Mouse (Mus musculus) embryonic fibroblast, embryonic 13.5 days (primary cell): ENCODE results near the gene Ttc28. TPM values are rescaled to one million over a fixed set of nuclear protein-coding genes. Genes with fewer than 3 reads are reported as not detected.

Experiments used
- H3K27ac ChIP-seq: 2 replicates; pipeline ENCODE4 v1.5.1; 2012; ENCODE audit warnings: low read length, control low read depth, inconsistent platforms; ENCODE audit not compliant: insufficient read depth
- H3K4me1 ChIP-seq: 2 replicates; pipeline ENCODE4 v1.6.1; 2011; ENCODE audit warnings: low read length; ENCODE audit not compliant: control insufficient read depth, insufficient read depth
- H3K4me3 ChIP-seq: 2 replicates; pipeline ENCODE4 v1.5.1; 2011; ENCODE audit warnings: mild to moderate bottlenecking, control low read depth, low read length; ENCODE audit not compliant: insufficient read depth
- CTCF ChIP-seq: IDR thresholded peaks from 2 replicates; pipeline ENCODE4 v1.5.1; 2011; ENCODE audit warnings: mild to moderate bottlenecking, control low read depth, low read length, moderate library complexity, borderline replicate concordance; ENCODE audit not compliant: insufficient read depth
- POLR2A ChIP-seq: IDR thresholded peaks from 2 replicates; pipeline ENCODE4 v1.6.1; 2011; ENCODE audit warnings: low read depth, mild to moderate bottlenecking, control low read depth, low read length, moderate library complexity
- polyA plus RNA-seq: library from polyadenylated mRNA; stranded (reverse); fragments of >200 nt; gene quantifications from 2 replicates; pipeline ENCODE4 v1.2.4, GENCODE M21; 2011; ENCODE audit warnings: low read depth; ENCODE audit not compliant: missing spikeins, insufficient read length

Ttc28 gene
- polyA plus RNA-seq, 1 experiment: 34.4 TPM

GRCm38 (mm10) chr5:111014960-111015359 lies 135.4 kb downstream of the Ttc28 start:
- no peak for TF ChIP-seq CTCF
- no peak for TF ChIP-seq POLR2A
- H3K4me3 ChIP-seq: no peak overlapping the region
- H3K27ac ChIP-seq: no peak overlapping the region
- peaks cover 4% of the 10 kb centered on the region for H3K4me1 ChIP-seq

- H3K27ac ChIP-seq: no peak overlapping the region
These were observed 137.7 kb downstream of the Ttc28 start for GRCm38 (mm10) chr5:111017319-111017718.

GRCm38 (mm10) chr5:111022339-111022738 lies 142.7 kb downstream of the Ttc28 start:
- H3K27ac ChIP-seq: no peak overlapping the region
- no peak overlapping the region for H3K4me3 ChIP-seq
- no peaks in the 10 kb centered on the region for H3K4me1 ChIP-seq
- no peak for TF ChIP-seq CTCF
- TF ChIP-seq POLR2A: no peak

More at GRCm38 (mm10) chr5:111017319-111017718, 137.7 kb downstream of the Ttc28 start:
- no peak for TF ChIP-seq CTCF
- no peak for TF ChIP-seq POLR2A
- H3K4me3 ChIP-seq: no peak overlapping the region
- no peaks in the 10 kb centered on the region for H3K4me1 ChIP-seq

GRCm38 (mm10) chr5:111022940-111023339 lies 143.3 kb downstream of the Ttc28 start:
- Histone ChIP-seq H3K4me3 (no peak overlapping the region), H3K4me1 (no peaks in the 10 kb centered on the region), H3K27ac (no peak overlapping the region)
- no peak for TF ChIP-seq CTCF
- no peak for TF ChIP-seq POLR2A

GRCm38 (mm10) chr5:111024621-111025020 lies 145.0 kb downstream of the Ttc28 start:
- Histone ChIP-seq H3K4me1 (no peaks in the 10 kb centered on the region), H3K4me3 (no peak overlapping the region), H3K27ac (no peak overlapping the region)
- TF ChIP-seq CTCF (no peak), POLR2A (no peak)

- no peak for TF ChIP-seq POLR2A
- H3K4me1 ChIP-seq: no peaks in the 10 kb centered on the region
- H3K27ac ChIP-seq: no peak overlapping the region
- H3K4me3 ChIP-seq: no peak overlapping the region
These were observed 145.9 kb downstream of the Ttc28 start for GRCm38 (mm10) chr5:111025476-111025875.

- Histone ChIP-seq H3K27ac (no peak overlapping the region), H3K4me3 (no peak overlapping the region), H3K4me1 (no peaks in the 10 kb centered on the region)
- TF ChIP-seq POLR2A (no peak), CTCF (no peak)
These were observed 146.6 kb downstream of the Ttc28 start for GRCm38 (mm10) chr5:111026209-111026608.

- Histone ChIP-seq H3K4me1 (peaks cover 8% of the 10 kb centered on the region), H3K4me3 (no peak overlapping the region), H3K27ac (no peak overlapping the region)
- TF ChIP-seq POLR2A: no peak
- no peak for TF ChIP-seq CTCF
These were observed 148.7 kb downstream of the Ttc28 start for GRCm38 (mm10) chr5:111028340-111028739.

- Histone ChIP-seq H3K4me1 (peaks cover 8% of the 10 kb centered on the region), H3K4me3 (no peak overlapping the region), H3K27ac (no peak overlapping the region)
- TF ChIP-seq CTCF: no peak
- TF ChIP-seq POLR2A: no peak
These were observed 149.3 kb downstream of the Ttc28 start for GRCm38 (mm10) chr5:111028952-111029351.

GRCm38 (mm10) chr5:111032687-111033295 lies 153.2 kb downstream of the Ttc28 start:
- TF ChIP-seq POLR2A (no peak), CTCF (no peak)
- Histone ChIP-seq H3K27ac (peak overlapping the region; percentile 76), H3K4me3 (no peak overlapping the region), H3K4me1 (peaks cover 8% of the 10 kb centered on the region)

- TF ChIP-seq POLR2A (no peak), CTCF (no peak)
- Histone ChIP-seq H3K4me1 (peaks cover 8% of the 10 kb centered on the region), H3K4me3 (no peak overlapping the region), H3K27ac (peak overlapping the region; percentile 76)
These were observed 153.9 kb downstream of the Ttc28 start for GRCm38 (mm10) chr5:111033489-111033888.
